Mouse (Mus musculus): ENCODE results near the gene Cavin1.

GRCm38 (mm10) chr11:100918007-100918406 lies 52.7 kb downstream of the Cavin1 start:
- no peak for TF ChIP-seq POLR2A (IDR thresholded peaks at IDR 0.05; ENCODE audit: insufficient read length, low read depth)
- no peak for TF ChIP-seq CEBPB (IDR thresholded peaks at IDR 0.05; ENCODE audit: insufficient read depth, poor library complexity, severe bottlenecking)
- TF ChIP-seq SRF (IDR thresholded peaks at IDR 0.05; ENCODE audit: control insufficient read depth, insufficient read length, low read depth) = no peak
- TF ChIP-seq MAX (IDR thresholded peaks at IDR 0.05; ENCODE audit: low read depth) = no peak
- TF ChIP-seq E2F4 (IDR thresholded peaks at IDR 0.05; ENCODE audit: insufficient read depth) = no peak
- no peak for TF ChIP-seq TCF12 (IDR thresholded peaks at IDR 0.05; ENCODE audit: insufficient read depth, poor library complexity, severe bottlenecking)
- no peak for TF ChIP-seq USF1 (IDR thresholded peaks at IDR 0.05; ENCODE audit: low read depth)

All from myocyte (in vitro differentiated cells).